Mouse (Mus musculus) megakaryocyte progenitor cell, adult 5-6 weeks (primary cell): Measurements from ENCODE around the gene Shb. TPM values are rescaled to one million over a fixed set of nuclear protein-coding genes. Genes with fewer than 3 reads are reported as not detected.

ENCODE experiments used
- ATAC-seq: replicated peaks from 2 replicates; pipeline ENCODE4 v1.8.0; 2016; ENCODE audit warnings: mild to moderate bottlenecking, moderate TSS enrichment, inconsistent platforms; ENCODE audit not compliant: poor library complexity
- total RNA-seq, 2 experiments: library from RNA; stranded (forward) in 1 of 2; stranded (reverse) in 1 of 2; fragments of 157-497, 149-512 nt in 1 of 2; fragments of 200-1000 nt in 1 of 2; gene quantifications; 2 replicates each; pipeline versions ENCODE4 v1.2.3 to v1.2.4; 2015 to 2017

The Shb gene
- total RNA-seq, 2 experiments from 2014 or later = 1.5 to 2.0 TPM

DNA sequence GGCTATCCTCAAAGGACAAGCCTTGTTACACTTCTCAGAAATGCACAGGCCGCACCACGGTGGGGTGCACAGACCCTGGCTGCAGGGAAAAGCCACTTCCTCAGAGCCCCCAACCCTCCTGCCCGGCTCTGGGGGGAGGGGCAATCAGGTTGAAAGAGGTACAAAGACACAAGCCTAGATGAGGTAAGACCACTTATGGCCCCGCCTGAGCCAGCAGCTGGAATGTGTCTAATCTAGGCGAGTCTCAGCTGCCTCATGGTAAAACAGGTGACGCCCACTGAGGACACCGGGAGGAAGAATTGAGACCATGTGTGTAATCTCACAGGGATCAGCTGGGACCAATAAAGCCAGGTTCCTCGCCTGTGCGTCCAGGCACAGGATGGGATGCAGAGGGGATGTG lies 25.2 kb downstream of the Shb start:
- ATAC-seq = no peak

- no peak for ATAC-seq
Observed at GRCm38 (mm10) chr4:45506613-45507012, 25.7 kb downstream of the Shb start.

- ATAC-seq = no peak
Observed at GRCm38 (mm10) chr4:45505671-45506070, 26.6 kb downstream of the Shb start.

DNA sequence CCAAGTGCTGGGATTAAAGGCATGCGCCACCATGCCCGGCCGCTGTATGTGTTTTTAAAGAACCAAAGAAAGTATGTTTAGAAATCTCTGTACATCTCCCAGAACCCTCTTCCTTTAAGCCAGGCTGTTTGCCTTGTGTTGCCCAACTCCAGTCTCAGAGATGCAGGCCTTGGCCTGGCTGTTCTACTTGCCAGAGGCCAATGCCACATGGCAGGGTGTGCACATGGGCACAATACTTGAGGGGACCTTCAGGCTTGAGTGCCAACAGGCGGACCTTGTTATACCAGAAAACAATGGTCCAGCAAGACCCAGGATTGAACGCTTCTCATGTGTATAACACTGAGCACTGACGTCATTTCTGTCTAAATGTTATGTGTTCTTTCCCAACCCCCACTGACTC lies 27.1 kb downstream of the Shb start:
- ATAC-seq = no peak

DNA sequence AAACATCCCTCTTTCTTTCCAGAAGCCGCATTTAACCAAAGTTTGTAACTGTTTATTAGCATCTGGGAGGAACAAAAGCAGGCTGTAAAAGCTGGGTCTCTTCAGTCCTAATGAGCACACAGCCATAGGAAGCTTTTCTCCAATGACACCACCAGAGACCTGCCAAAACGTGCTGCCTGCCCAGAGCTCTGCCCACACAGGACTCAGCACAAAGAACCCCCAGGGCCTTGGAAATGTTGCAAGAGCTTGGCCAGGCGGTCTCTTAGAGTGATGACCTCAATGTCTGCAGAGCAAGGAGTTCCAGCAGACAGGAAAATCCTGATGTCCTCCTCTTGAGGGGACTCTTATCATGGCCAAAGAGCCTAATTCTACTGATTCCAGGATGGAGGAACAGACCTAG lies 28.5 kb downstream of the Shb start:
- ATAC-seq = no peak

DNA sequence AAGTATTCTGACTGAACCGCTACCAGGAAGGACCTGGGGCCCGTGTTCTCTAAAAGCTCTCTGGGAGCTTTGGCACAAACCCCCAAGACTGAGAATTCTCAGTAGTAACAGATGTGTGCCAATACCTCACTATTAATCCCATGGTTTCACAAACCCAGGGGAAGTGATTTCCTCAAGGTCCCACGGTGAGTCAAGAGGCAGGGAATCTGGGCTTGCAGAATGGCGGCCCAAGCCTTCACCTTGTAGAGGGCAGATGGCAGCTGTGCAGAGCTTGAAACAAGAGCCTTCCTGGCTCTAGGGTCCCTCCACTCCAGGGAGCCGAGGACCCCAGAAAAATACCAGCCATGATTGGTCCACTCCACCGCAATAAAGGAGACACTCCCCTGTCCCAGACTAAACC lies 28.9 kb downstream of the Shb start:
- ATAC-seq = no peak

DNA sequence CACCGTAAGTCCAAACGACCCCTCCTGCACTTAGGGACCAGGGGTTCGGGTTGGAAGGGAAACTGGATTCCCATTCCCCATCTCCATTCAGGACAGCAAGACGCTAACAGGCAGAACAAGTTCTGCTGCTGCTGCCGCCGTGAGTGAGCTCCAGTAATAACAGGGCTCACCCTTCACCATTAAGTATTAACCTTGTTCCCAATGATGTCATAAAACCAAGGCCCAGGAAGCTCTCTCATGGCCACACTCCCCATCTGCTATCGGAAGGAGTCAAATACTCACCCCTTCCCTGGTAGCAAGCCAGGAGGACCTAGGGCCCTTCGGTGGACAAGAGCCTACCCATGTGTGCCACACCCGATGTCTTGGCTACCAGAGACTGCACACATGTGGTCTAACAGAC lies 30.3 kb downstream of the Shb start:
- ATAC-seq = no peak

GRCm38 (mm10) chr4:45500381-45500780 lies 31.9 kb downstream of the Shb start:
- no peak for ATAC-seq

GRCm38 (mm10) chr4:45499556-45499955 lies 32.7 kb downstream of the Shb start:
- no peak for ATAC-seq

DNA sequence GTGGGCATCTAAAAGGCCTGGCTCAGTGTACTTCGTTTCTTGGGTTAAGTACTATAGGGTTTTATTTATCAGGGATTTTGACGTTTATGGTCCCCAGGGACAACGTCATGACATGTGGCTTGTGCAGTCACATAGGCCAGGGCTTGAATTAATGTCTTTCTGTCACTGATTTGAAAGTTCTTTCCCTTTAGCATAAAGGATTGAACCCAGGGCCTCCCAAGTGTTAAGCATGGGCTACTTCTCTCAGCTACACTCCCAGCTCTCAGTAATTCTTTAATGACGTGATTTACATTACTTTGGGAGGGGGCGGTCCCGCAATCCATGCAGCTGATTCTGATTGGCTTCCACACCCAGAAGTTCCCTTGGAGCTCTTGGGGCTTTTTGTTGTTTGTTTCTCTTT lies 33.2 kb downstream of the Shb start:
- ATAC-seq = no peak

DNA sequence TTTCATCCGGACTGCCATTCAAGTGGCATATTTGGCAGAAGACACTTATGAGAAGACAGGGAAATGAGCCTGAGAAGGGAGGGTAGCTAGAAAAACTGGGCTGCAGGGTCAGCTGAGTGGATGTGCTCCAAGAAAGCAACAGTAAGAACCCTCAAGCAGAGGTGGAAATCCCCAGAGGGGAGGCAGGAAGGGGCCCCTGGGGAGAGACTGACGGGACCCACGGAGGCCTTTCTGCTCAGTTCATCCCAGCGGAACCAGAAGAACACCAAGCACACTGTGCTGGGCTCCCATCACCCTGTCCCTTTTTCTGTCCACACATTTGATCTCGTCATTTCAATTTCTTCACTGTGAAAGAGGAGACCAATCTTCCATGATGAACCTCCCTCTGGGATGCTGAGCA lies 33.9 kb downstream of the Shb start:
- no peak for ATAC-seq

DNA sequence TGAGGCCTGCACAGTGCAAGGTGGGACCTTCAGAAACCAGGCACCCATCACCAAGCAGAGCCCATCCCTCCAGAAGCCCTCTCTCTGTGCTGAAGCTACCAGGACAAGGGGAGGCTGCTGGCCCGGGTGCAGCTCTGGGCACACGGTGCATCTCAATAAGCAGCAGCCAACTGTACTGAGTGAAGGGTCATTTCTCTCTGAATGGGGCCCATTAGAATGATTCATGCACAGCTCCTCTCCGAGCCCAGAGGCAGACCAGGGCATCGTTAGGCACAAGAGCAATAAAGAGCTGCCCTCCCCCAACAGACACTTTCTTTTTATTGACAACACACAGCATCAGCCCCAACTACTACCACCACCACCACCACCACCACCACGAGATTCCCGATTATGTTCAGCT lies 35.0 kb downstream of the Shb start:
- no peak for ATAC-seq

DNA sequence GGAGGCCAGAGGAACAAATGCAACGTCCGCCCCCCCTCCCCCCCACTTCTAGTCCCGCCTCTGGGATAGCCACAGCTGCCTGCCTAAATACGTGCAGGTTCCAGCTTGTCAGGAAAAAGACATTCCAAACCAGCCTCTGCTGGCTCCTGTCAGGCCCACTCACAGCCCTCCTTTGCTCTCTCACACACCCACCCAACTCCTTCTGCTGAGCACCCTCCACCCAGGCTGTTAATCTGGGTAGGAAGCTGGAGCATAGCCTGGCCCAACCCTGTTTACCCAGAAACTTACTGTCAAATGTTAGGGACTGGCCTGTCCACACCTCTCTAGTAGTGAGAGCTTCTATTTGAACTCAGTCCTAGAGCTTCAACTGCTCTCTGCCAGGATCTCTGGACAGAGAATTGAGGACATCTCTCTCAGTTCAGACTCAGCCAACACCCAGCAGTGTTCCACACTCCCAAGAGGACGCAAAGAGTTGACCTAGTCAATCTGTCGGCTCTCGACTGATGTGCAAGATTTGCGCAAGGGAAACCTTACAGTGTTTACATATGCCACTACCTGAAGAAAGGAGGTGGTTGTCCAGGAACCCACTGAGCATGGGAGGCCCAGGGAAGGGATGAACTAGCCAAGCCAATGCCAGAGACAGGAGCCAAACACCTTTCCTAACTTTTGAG lies 36.6 kb downstream of the Shb start:
- ATAC-seq = no peak

GRCm38 (mm10) chr4:45493786-45494400 lies 38.4 kb downstream of the Shb start:
- no peak for ATAC-seq

GRCm38 (mm10) chr4:45493118-45493517 lies 39.2 kb downstream of the Shb start:
- peak; percentile 74 for ATAC-seq

DNA sequence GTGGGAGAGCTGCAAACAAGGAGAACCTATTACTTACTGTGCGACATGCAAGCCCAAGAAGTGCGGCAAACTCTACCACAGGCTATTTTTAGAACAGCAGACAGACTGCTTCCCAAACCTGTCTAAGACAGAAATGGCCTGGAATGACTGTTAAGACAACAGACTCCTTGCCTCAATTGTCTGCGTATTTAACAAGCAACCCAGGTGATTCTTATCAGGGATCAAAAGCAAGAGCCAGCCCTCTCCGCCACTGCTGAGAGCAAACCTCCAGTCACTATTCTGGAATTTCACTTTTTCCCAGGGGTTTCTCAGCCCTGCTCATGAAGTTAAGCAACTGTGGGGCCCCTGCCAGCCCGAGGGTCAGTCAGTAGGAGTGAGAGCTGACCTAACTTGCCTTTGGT lies 39.6 kb downstream of the Shb start:
- no peak for ATAC-seq

- no peak for ATAC-seq
Observed at GRCm38 (mm10) chr4:45491685-45492601, 40.3 kb downstream of the Shb start.

- ATAC-seq = no peak
Observed at GRCm38 (mm10) chr4:45491119-45491679, 41.1 kb downstream of the Shb start.

- ATAC-seq = no peak
Observed at GRCm38 (mm10) chr4:45490036-45490752, 42.1 kb downstream of the Shb start.

DNA sequence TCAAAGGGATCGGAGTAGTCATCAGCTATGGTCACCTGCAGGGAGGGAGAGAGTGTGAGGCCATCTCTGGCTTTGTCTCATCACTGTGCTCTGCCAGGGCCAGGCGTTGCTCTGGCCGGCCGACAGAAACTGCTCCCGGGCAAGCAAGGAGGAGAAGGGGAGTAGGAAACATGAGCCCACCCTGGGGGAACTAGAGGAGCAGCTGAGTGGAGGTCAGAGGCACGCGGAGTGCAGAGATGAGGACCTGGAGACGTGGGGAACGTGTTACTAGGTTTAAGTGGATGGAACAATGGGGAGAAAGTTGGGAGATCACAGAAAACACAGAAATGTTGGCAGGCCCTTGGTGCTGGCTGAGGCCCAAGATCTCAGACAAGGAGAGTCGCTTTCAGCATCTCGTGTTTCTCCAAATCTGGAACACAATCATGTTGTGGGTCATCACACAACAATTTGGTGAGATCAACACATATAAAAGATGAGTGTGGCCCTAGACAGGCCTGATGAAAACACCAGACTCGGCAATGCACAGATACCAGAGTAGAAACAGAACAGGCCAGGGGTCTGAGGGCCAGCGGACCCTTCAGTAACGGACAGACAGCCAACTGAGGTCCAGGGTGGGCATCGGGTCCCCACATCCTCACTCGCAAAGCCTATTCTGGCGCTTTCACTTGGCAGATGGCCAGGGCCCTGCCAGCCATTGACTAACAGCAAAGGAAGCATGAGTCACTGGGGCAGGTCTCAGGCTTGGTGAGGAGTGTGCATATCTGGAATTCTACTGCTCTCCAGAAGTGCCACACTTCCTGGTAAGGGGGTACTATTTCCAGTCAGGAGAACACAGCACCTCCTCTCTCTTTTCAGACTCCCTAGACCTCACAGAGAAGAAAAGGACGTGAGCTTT lies 42.9 kb downstream of the Shb start:
- ATAC-seq = peak; percentile 51
